Comparison of ENCODE assay signal across 8 mouse cellular contexts in the genomic region with DNA sequence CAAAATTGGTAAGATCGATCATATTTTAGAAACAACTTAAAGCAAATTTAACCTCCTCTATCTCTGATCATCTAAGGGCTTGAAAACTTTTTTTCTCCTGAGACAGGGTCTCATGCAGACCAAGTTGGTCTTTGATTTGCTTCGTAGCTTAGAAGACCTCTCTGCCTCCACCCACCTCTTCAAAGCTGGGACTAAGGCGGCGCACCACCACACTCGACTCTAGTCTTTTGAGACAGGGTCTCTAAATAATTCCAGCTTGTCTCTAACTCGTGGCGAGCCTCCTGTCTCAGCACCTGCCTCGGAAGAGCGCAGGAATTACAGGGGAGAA. TPM values are rescaled to one million over a fixed set of nuclear protein-coding genes. Genes with fewer than 3 reads are reported as not detected.
DNase-seq lines count a peak whose midpoint lies in the region; ATAC-seq and TF ChIP-seq lines count a peak whose summit lies in the region.

No protein-coding gene starts in this region.

- H3K36me3 ChIP-seq in erythroblast, embryonic 14.5 days (ENCODE audit: control insufficient read depth), result peaks cover 32% of the 10 kb centered on the region
- no peaks in the 10 kb centered on the region for H3K36me3 ChIP-seq in spleen, adult 2 months (ENCODE audit: control insufficient read depth, insufficient read depth, low read length)
- H3K36me3 ChIP-seq in limb, embryonic 14.5 days (ENCODE audit: control insufficient read depth, insufficient read depth, low read length), result peaks cover 5% of the 10 kb centered on the region; the same call in 1 of the 2 replicates
- H3K36me3 ChIP-seq in stomach, embryonic 14.5 days (ENCODE audit: control insufficient read depth, insufficient read depth, low read length), result no peaks in the 10 kb centered on the region; the same call in none of the 2 replicates

- H3K27ac ChIP-seq in spleen, adult 2 months (ENCODE audit: insufficient read depth, low read length), result peak overlapping the region; percentile 91
- peak overlapping the region; percentile 86 for H3K27ac ChIP-seq in limb, embryonic 14.5 days (replicated peaks; ENCODE audit: low read depth, low read length)
- peak overlapping the region; percentile 92 for H3K27ac ChIP-seq in stomach, embryonic 14.5 days (ENCODE audit: low read length)

- H3K4me1 ChIP-seq in erythroblast, embryonic 14.5 days (ENCODE audit: control insufficient read depth), result peaks cover 41% of the 10 kb centered on the region
- no peaks in the 10 kb centered on the region for H3K4me1 ChIP-seq in spleen, adult 2 months (ENCODE audit: control insufficient read depth, insufficient read depth, insufficient read length)
- peaks cover 12% of the 10 kb centered on the region for H3K4me1 ChIP-seq in limb, embryonic 14.5 days (ENCODE audit: control insufficient read depth, insufficient read depth, low read length)
- peaks cover 13% of the 10 kb centered on the region; the same call in 1 of the 2 replicates for H3K4me1 ChIP-seq in stomach, embryonic 14.5 days (ENCODE audit: control insufficient read depth, insufficient read depth, low read length)

- DNase-seq in spleen, adult 2 months (ENCODE audit: low read depth in 1 of 2, low spot score in 2 of 2), result no peak
- DNase-seq in spleen, postnatal 4 days (ENCODE audit: low spot score in 2 of 2), result no peak
- DNase-seq in limb, embryonic 14.5 days (ENCODE audit: low spot score), result no peak
- DNase-seq in urinary bladder, postnatal 4 days (ENCODE audit: low spot score in 2 of 2), result no peak
- DNase-seq in frontal cortex, adult 2 months (ENCODE audit: extremely low spot score in 1 of 2, low spot score in 1 of 2), result no peak

- H3K9me3 ChIP-seq in erythroblast, embryonic 14.5 days (ENCODE audit: control insufficient read depth, low read length), result no peaks in the 10 kb centered on the region
- H3K9me3 ChIP-seq in limb, embryonic 14.5 days (ENCODE audit: control insufficient read depth, low read length), result no peaks in the 10 kb centered on the region
- H3K9me3 ChIP-seq in stomach, embryonic 14.5 days (ENCODE audit: control insufficient read depth, low read depth, low read length), result no peaks in the 10 kb centered on the region

- H3K4me3 ChIP-seq in erythroblast, embryonic 14.5 days (replicated peaks), result peak overlapping the region; percentile 83
- H3K4me3 ChIP-seq in spleen, adult 2 months (ENCODE audit: extremely low read depth, insufficient read depth, insufficient read length), result peak overlapping the region; percentile 87
- peak overlapping the region; percentile 67 for H3K4me3 ChIP-seq in limb, embryonic 14.5 days (replicated peaks; ENCODE audit: low read length)
- peak overlapping the region; percentile 70 for H3K4me3 ChIP-seq in stomach, embryonic 14.5 days (ENCODE audit: low read depth, low read length)

- H3K4me2 ChIP-seq in limb, embryonic 14.5 days (replicated peaks; ENCODE audit: low read depth, low read length, severe bottlenecking), result peak overlapping the region; percentile 56
- H3K4me2 ChIP-seq in stomach, embryonic 14.5 days (replicated peaks; ENCODE audit: low read depth, low read length), result peak overlapping the region; percentile 56

- H3K9ac ChIP-seq in limb, embryonic 14.5 days (ENCODE audit: low read depth, low read length, severe bottlenecking), result peak overlapping the region; percentile 56
- H3K9ac ChIP-seq in stomach, embryonic 14.5 days (replicated peaks; ENCODE audit: low read depth, low read length), result peak overlapping the region; percentile 50; the same call in 1 of the 2 replicates

- 11% methylated on average over 9 of the region's 9 CpGs for WGBS in spleen, adult 2 months
- 9% methylated on average over 9 of the region's 9 CpGs for WGBS in limb, embryonic 14.5 days
- WGBS in stomach, embryonic 14.5 days, result 8% methylated on average over 9 of the region's 9 CpGs

- no peak for TF ChIP-seq CTCF in spleen, adult 2 months (IDR thresholded peaks at IDR 0.05; ENCODE audit: extremely low read depth, insufficient read depth, insufficient read length, insufficient replicate concordance)

- no peak for TF ChIP-seq POLR2A in spleen, adult 2 months (IDR thresholded peaks at IDR 0.05; ENCODE audit: low read depth, low read length)
- no peak for TF ChIP-seq POLR2A in limb, embryonic 14.5 days (IDR thresholded peaks at IDR 0.05; ENCODE audit: borderline replicate concordance, extremely low read depth, insufficient read depth, insufficient read length)

- peaks cover 2% of the 10 kb centered on the region; the same call in 1 of the 2 replicates for H3K27me3 ChIP-seq in erythroblast, embryonic 14.5 days (ENCODE audit: control insufficient read depth)
- H3K27me3 ChIP-seq in spleen, adult 2 months (ENCODE audit: control insufficient read depth, insufficient read depth, low read length), result no peaks in the 10 kb centered on the region
- H3K27me3 ChIP-seq in limb, embryonic 14.5 days (ENCODE audit: control insufficient read depth, insufficient read depth, low read length), result no peaks in the 10 kb centered on the region
- H3K27me3 ChIP-seq in stomach, embryonic 14.5 days (ENCODE audit: control insufficient read depth, insufficient read depth, low read length), result no peaks in the 10 kb centered on the region

- no peak for ATAC-seq in erythroblast, adult 5-6 weeks (replicated peaks; ENCODE audit: low FRiP score, poor library complexity, severe bottlenecking)
- peak; percentile 24 for ATAC-seq in limb, embryonic 14.5 days (ENCODE audit: low FRiP score, low read depth)
- ATAC-seq in stomach, embryonic 14.5 days (ENCODE audit: insufficient number of reproducible peaks, insufficient read depth, low FRiP score, low read depth), result no peak

RNA-seq across cellular contexts. Expression of gene Stil, which starts 0.6 kb away (rescaled TPM):
- polyA plus RNA-seq in erythroblast, embryonic 14.5 days (2012), result 0.18 and 0.25 TPM in 2 replicates
- total RNA-seq in erythroblast, adult 5-6 weeks (2015; ENCODE audit: low replicate concordance), result 9.4 and 17.6 TPM in 2 replicates
- 20.1 and 22.8 TPM in 2 replicates for total RNA-seq in erythroblast, adult 5-6 weeks (2017; ENCODE audit: low replicate concordance)
- polyA plus RNA-seq in spleen, adult 2 months (2012; rRNA removed), result 1.2 TPM in 2 replicates
- polyA plus RNA-seq in limb, embryonic 14.5 days (2012; rRNA removed), result 16.2 and 18.0 TPM in 2 replicates
- 11.5 and 12.8 TPM in 2 replicates for polyA plus RNA-seq in limb, embryonic 14.5 days (2014; fragmentation: Nextera tagmentation; extraction: Ambion mirVana)
- 16.2 and 21.9 TPM in 2 replicates for polyA plus RNA-seq in stomach, embryonic 14.5 days (2014; fragmentation: Nextera tagmentation; extraction: Ambion mirVana)
- 0.53 and 0.80 TPM in 2 replicates for polyA plus RNA-seq in frontal cortex, adult 2 months (2012; rRNA removed)

RNA-seq across cellular contexts. Expression of gene Cmpk1, which starts 12.4 kb away (rescaled TPM):
- polyA plus RNA-seq in erythroblast, embryonic 14.5 days (2012), result 2.7 and 2.9 TPM in 2 replicates
- 20.9 and 31.3 TPM in 2 replicates for total RNA-seq in erythroblast, adult 5-6 weeks (2015; ENCODE audit: low replicate concordance)
- 19.4 and 29.1 TPM in 2 replicates for total RNA-seq in erythroblast, adult 5-6 weeks (2017; ENCODE audit: low replicate concordance)
- polyA plus RNA-seq in spleen, adult 2 months (2012; rRNA removed), result 9.0 and 13.6 TPM in 2 replicates
- polyA plus RNA-seq in limb, embryonic 14.5 days (2012; rRNA removed), result 37.0 and 42.4 TPM in 2 replicates
- polyA plus RNA-seq in limb, embryonic 14.5 days (2014; fragmentation: Nextera tagmentation; extraction: Ambion mirVana), result 103 and 120 TPM in 2 replicates
- 95.6 and 108 TPM in 2 replicates for polyA plus RNA-seq in stomach, embryonic 14.5 days (2014; fragmentation: Nextera tagmentation; extraction: Ambion mirVana)
- polyA plus RNA-seq in frontal cortex, adult 2 months (2012; rRNA removed), result 53.5 and 60.1 TPM in 2 replicates

RNA-seq across cellular contexts. Expression of gene Tal1, which starts 56.8 kb away (rescaled TPM):
- 65.6 and 98.0 TPM in 2 replicates for polyA plus RNA-seq in erythroblast, embryonic 14.5 days (2012)
- 75.1 and 94.0 TPM in 2 replicates for total RNA-seq in erythroblast, adult 5-6 weeks (2015; ENCODE audit: low replicate concordance)
- total RNA-seq in erythroblast, adult 5-6 weeks (2017; ENCODE audit: low replicate concordance), result 92.9 and 102 TPM in 2 replicates
- polyA plus RNA-seq in spleen, adult 2 months (2012; rRNA removed), result 20.9 and 37.0 TPM in 2 replicates
- polyA plus RNA-seq in limb, embryonic 14.5 days (2012; rRNA removed), result 3.4 and 4.4 TPM in 2 replicates
- polyA plus RNA-seq in limb, embryonic 14.5 days (2014; fragmentation: Nextera tagmentation; extraction: Ambion mirVana), result 1.6 and 1.7 TPM in 2 replicates
- 0.55 and 0.97 TPM in 2 replicates for polyA plus RNA-seq in stomach, embryonic 14.5 days (2014; fragmentation: Nextera tagmentation; extraction: Ambion mirVana)
- polyA plus RNA-seq in frontal cortex, adult 2 months (2012; rRNA removed), result 1.4 and 1.6 TPM in 2 replicates
